Mouse (Mus musculus): ENCODE measurements around the gene Kcnk13.

DNA sequence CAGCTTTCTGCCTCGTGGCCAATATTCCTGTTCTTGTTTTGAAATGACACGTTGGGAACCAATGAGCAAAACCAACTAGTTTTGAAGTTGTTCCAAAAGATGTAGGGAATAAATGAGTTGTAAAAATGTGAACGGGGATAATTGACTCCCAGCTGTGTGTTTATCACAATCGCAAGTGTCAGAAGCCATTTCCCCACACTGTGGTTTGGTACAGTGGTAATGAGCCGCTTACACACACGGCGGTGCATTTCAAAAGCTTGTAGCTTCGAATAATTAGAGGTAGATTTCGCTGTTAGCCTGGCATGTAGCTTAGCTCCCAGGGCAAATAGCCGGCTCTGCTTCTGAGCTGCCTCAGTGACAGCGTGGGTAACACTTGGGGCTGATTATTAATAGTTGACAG is 61.4 kb downstream of the Kcnk13 start:
- no peak for TF ChIP-seq CTCF (IDR thresholded peaks at IDR 0.05; ENCODE audit: extremely low read depth, insufficient read length, insufficient replicate concordance, low read depth, low read length)
- no peak for TF ChIP-seq POLR2A (IDR thresholded peaks at IDR 0.05; ENCODE audit: low read depth, low read length)

Data from small intestine, adult 2 months (tissue).